Mouse (Mus musculus) CH12.LX (cell line): Measurements from ENCODE around the gene 6030445D17Rik. TPM values are rescaled to one million over a fixed set of nuclear protein-coding genes. Genes with fewer than 3 reads are reported as not detected.

Source experiments
- DNase-seq: peaks from one replicate; pipeline ENCODE4 v3.0.0-alpha.2; 2013; ENCODE audit errors: extremely low read depth
- H3K27ac ChIP-seq: 2 replicates; pipeline ENCODE4 v1.5.1; 2012; ENCODE audit warnings: low read depth, mild to moderate bottlenecking, control low read depth, moderate library complexity; ENCODE audit not compliant: insufficient read depth
- H3K27me3 ChIP-seq: replicated peaks from 2 replicates; pipeline ENCODE3; 2012; ENCODE audit warnings: inconsistent platforms
- H3K36me3 ChIP-seq, 2 experiments: replicated peaks in 1 of 2; 2 replicates each; pipeline versions ENCODE3 to v1.6.1; 2012; ENCODE audit warnings: inconsistent platforms in 1 of 2, low read length in 1 of 2, mild to moderate bottlenecking in 1 of 2, mixed read lengths in 1 of 2, moderate library complexity in 1 of 2; ENCODE audit not compliant: control insufficient read depth in 1 of 2, insufficient read depth in 1 of 2
- H3K4me1 ChIP-seq, 2 experiments: 2 replicates each; pipeline ENCODE4 v1.6.1; 2012; ENCODE audit warnings: inconsistent platforms in 1 of 2, moderate library complexity in 1 of 2; ENCODE audit not compliant: insufficient read depth in 2 of 2, control insufficient read depth in 1 of 2
- H3K4me2 ChIP-seq: 2 replicates; pipeline ENCODE4 v1.6.1; 2012; ENCODE audit warnings: low read depth, mild to moderate bottlenecking, control low read depth; ENCODE audit not compliant: poor library complexity, insufficient read depth, severe bottlenecking
- H3K4me3 ChIP-seq, 3 experiments: fragments of 150-350 bp in 1 of 3; sonication (generic) in 1 of 3; replicated peaks in 1 of 3; 2 replicates each; pipeline versions ENCODE3 to v1.5.1; 2011 to 2012; ENCODE audit warnings: low read depth in 2 of 3, low read length in 2 of 3, mild to moderate bottlenecking in 2 of 3, moderate library complexity in 2 of 3, control low read depth in 1 of 3, improper control_type of control experiment in 1 of 3, inconsistent platforms in 1 of 3, mixed read lengths in 1 of 3; ENCODE audit not compliant: poor library complexity in 1 of 3
- H3K79me2 ChIP-seq: replicated peaks from 2 replicates; pipeline ENCODE4 v1.6.1; 2012; ENCODE audit warnings: mild to moderate bottlenecking, moderate library complexity; ENCODE audit not compliant: control insufficient read depth, poor library complexity, insufficient read depth, severe bottlenecking; ENCODE audit errors: extremely low read depth
- H3K9ac ChIP-seq: 2 replicates; pipeline ENCODE4 v1.6.1; 2012; ENCODE audit warnings: low read depth, mild to moderate bottlenecking, control low read depth, moderate library complexity; ENCODE audit not compliant: insufficient read depth
- H3K9me3 ChIP-seq: replicated peaks from 2 replicates; pipeline ENCODE3; 2012; ENCODE audit warnings: low read length, inconsistent platforms, mixed read lengths
- BHLHE40 ChIP-seq: IDR thresholded peaks from 2 replicates; pipeline ENCODE4 v1.6.1; 2011; ENCODE audit warnings: mild to moderate bottlenecking, low read depth, low read length, improper control_type of control experiment
- CHD1 ChIP-seq: IDR thresholded peaks from 2 replicates; pipeline ENCODE4 v1.6.1; 2012; ENCODE audit warnings: low read depth, low read length, improper control_type of control experiment, inconsistent platforms
- CHD2 ChIP-seq: IDR thresholded peaks from 2 replicates; pipeline ENCODE4 v1.6.1; 2011; ENCODE audit warnings: low read length, improper control_type of control experiment
- HCFC1 ChIP-seq: IDR thresholded peaks from 2 replicates; pipeline ENCODE4 v1.6.1; 2012; ENCODE audit warnings: low read depth, mild to moderate bottlenecking, inconsistent platforms, low read length, improper control_type of control experiment
- IRF4 ChIP-seq: IDR thresholded peaks from 2 replicates; pipeline ENCODE4 v1.6.1; 2014; ENCODE audit warnings: low read depth, mild to moderate bottlenecking, inconsistent platforms, low read length, improper control_type of control experiment
- JUN ChIP-seq: IDR thresholded peaks from 2 replicates; pipeline ENCODE4 v1.6.1; 2011; ENCODE audit warnings: low read depth, mild to moderate bottlenecking, low read length, improper control_type of control experiment, moderate library complexity; ENCODE audit not compliant: insufficient read depth
- JUND ChIP-seq: conservative IDR thresholded peaks from 2 replicates; pipeline ENCODE4 v1.6.1; 2011; ENCODE audit warnings: low read depth, low read length, improper control_type of control experiment
- KAT2A ChIP-seq: IDR thresholded peaks from 2 replicates; pipeline ENCODE4 v1.6.1; 2012; ENCODE audit warnings: low read length, improper control_type of control experiment, inconsistent platforms; ENCODE audit not compliant: insufficient replicate concordance
- MAX ChIP-seq: IDR thresholded peaks from 2 replicates; pipeline ENCODE4 v1.6.1; 2011; ENCODE audit warnings: low read length, improper control_type of control experiment
- MAZ ChIP-seq: IDR thresholded peaks from 2 replicates; pipeline ENCODE4 v1.6.1; 2012; ENCODE audit warnings: low read depth, mild to moderate bottlenecking, inconsistent platforms, low read length, improper control_type of control experiment, moderate library complexity
- MEF2A ChIP-seq: IDR thresholded peaks from 2 replicates; pipeline ENCODE4 v1.6.1; 2014; ENCODE audit warnings: low read depth, mild to moderate bottlenecking, inconsistent platforms, low read length, improper control_type of control experiment, borderline replicate concordance
- MYC ChIP-seq: IDR thresholded peaks from 2 replicates; pipeline ENCODE4 v1.6.1; 2011; ENCODE audit warnings: low read depth, mild to moderate bottlenecking, improper control_type of control experiment, low read length
- NELFE ChIP-seq: IDR thresholded peaks from 2 replicates; pipeline ENCODE4 v1.6.1; 2011; ENCODE audit warnings: low read depth, low read length, improper control_type of control experiment
- PAX5 ChIP-seq: IDR thresholded peaks from 2 replicates; pipeline ENCODE4 v1.6.1; 2012; ENCODE audit warnings: low read length, inconsistent platforms, mixed read lengths
- POLR2A ChIP-seq: IDR thresholded peaks from 2 replicates; pipeline ENCODE4 v1.6.1; 2011; ENCODE audit warnings: low read depth, mild to moderate bottlenecking, improper control_type of control experiment, low read length
- POLR2AphosphoS2 ChIP-seq: IDR thresholded peaks from 2 replicates; pipeline ENCODE4 v1.6.1; 2011; ENCODE audit warnings: low read depth, low read length, improper control_type of control experiment
- RAD21 ChIP-seq: IDR thresholded peaks from 2 replicates; pipeline ENCODE4 v1.6.1; 2011; ENCODE audit warnings: low read depth, mild to moderate bottlenecking, low read length, improper control_type of control experiment, moderate library complexity
- TBP ChIP-seq: conservative IDR thresholded peaks from 2 replicates; pipeline ENCODE4 v1.6.1; 2011; ENCODE audit warnings: low read depth, low read length, improper control_type of control experiment
- TCF12 ChIP-seq: IDR thresholded peaks from 2 replicates; pipeline ENCODE4 v1.6.1; 2014; ENCODE audit warnings: low read depth, mild to moderate bottlenecking, inconsistent platforms, low read length, improper control_type of control experiment
- UBTF ChIP-seq: IDR thresholded peaks from 2 replicates; pipeline ENCODE4 v1.6.1; 2012; ENCODE audit warnings: low read depth, mild to moderate bottlenecking, inconsistent platforms, low read length, improper control_type of control experiment, moderate library complexity
- USF1 ChIP-seq: IDR thresholded peaks from 2 replicates; pipeline ENCODE4 v1.6.1; 2014; ENCODE audit warnings: low read depth, mild to moderate bottlenecking, inconsistent platforms, low read length, improper control_type of control experiment
- USF2 ChIP-seq: conservative IDR thresholded peaks from 2 replicates; pipeline ENCODE4 v1.6.1; 2011; ENCODE audit warnings: low read depth, low read length, improper control_type of control experiment
- ZC3H11A ChIP-seq: IDR thresholded peaks from 2 replicates; pipeline ENCODE4 v1.6.1; 2012; ENCODE audit warnings: low read depth, mild to moderate bottlenecking, inconsistent platforms, low read length, improper control_type of control experiment
- ZKSCAN1 ChIP-seq: IDR thresholded peaks from 2 replicates; pipeline ENCODE4 v1.6.1; 2012; ENCODE audit warnings: low read depth, inconsistent platforms, low read length, improper control_type of control experiment, borderline replicate concordance
- ZMIZ1 ChIP-seq: IDR thresholded peaks from 2 replicates; pipeline ENCODE4 v1.6.1; 2012; ENCODE audit warnings: low read depth, mild to moderate bottlenecking, inconsistent platforms, low read length, improper control_type of control experiment
- dilution Hi-C: fragments of 300-500 bp; cut with MboI; formaldehyde crosslinking; loops from 2 replicates; pipeline ENCODE4 v1.14.3; 2020; ENCODE audit warnings: low sequenced_read_pairs; ENCODE audit not compliant: extremely low pct_unique_long_range_greater_than_20kb, extremely low pct_ligation_motif_present
- in situ Hi-C: fragments of 300-500 bp; cut with MboI; formaldehyde crosslinking; loops from 3 replicates; pipeline ENCODE4 v1.14.3; 2019; ENCODE audit warnings: low sequenced_read_pairs, low pct_ligation_motif_present, low pct_unique_long_range_greater_than_20kb, mixed read lengths
- polyA plus RNA-seq: library from polyadenylated mRNA; unstranded; fragments of >175 nt; gene quantifications from 2 replicates; pipeline ENCODE4 v1.2.1, GENCODE M21; 2012; ENCODE audit warnings: low read depth; ENCODE audit not compliant: insufficient read length
- total RNA-seq, 2 experiments: library from RNA; depleted of rRNA; stranded (reverse); fragments of 300-350 nt in 1 of 2; fragments of >200 nt in 1 of 2; gene quantifications; 2 replicates each; pipeline ENCODE4 v1.2.3; 2012 to 2014

Gene 6030445D17Rik
- total and polyA plus RNA-seq, 3 experiments = not detected

DNA sequence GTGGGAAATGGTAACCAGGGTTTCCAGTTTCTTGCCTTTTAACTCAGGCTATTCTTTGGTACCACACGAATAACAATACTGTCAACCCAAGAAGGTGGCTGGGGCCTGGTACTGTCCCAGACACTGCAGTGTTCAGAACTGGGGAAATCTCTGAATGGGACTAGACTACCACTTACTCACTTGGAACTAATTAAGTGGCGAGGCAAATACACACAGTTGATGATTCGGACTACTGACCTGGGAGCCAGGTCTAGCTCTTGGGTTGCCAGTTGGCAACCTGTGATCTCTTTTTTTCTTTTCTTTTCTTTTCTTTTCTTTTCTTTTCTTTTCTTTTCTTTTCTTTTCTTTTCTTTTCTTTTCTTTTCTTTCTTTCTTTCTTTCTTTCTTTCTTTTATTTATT, 9.8 kb upstream of the 6030445D17Rik start:
- DNase-seq = no peak
- Histone ChIP-seq H3K4me3 (no peak overlapping the region), H3K9ac (no peak overlapping the region), H3K4me2 (no peak overlapping the region), H3K79me2 (no peaks in the 10 kb centered on the region), H3K9me3 (no peaks in the 10 kb centered on the region), H3K27me3 (no peaks in the 10 kb centered on the region), H3K4me1 (peaks cover 0 to 5% of the 10 kb centered on the region in 2 experiments; a peak in 2 of 4 replicates), H3K27ac (no peak overlapping the region), H3K36me3 (no peaks in the 10 kb centered on the region)
- dilution Hi-C loops = no loop called here
- in situ Hi-C loops = loop anchor here (10.0 kb wide), 1 partner anchor 53 kb away; no protein-coding TSS in a partner anchor
- TF ChIP-seq MYC (no peak), ZMIZ1 (no peak), USF2 (no peak), MEF2A (no peak), MAX (no peak), HCFC1 (no peak)

DNA sequence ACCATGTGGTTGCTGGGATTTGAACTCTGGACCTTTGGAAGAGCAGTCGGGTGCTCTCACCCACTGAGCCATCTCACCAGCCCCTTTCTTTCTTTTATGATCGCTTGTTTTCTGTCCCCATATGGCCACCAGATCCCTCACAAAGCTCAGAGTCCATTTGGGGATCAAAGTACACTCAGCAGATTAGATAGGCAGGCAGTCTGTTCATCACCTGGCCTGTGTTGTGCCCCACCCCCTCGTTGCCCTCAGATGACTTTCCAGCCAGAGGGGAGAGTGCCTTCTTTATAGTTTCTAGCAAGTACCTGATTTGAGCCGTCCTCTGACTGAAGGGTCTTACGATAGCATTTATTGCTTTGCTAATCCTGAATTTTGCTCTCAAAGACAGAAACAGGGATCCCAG, 9.3 kb upstream of the 6030445D17Rik start:
- H3K4me3 ChIP-seq = no peak overlapping the region
- H3K9me3 ChIP-seq = no peaks in the 10 kb centered on the region
- dilution Hi-C loops = no loop called here
- no peak for DNase-seq
- H3K27me3 ChIP-seq = no peaks in the 10 kb centered on the region
- in situ Hi-C loops = loop anchor here (10.0 kb wide), 1 partner anchor 52 kb away; no protein-coding TSS in a partner anchor
- H3K9ac ChIP-seq = no peak overlapping the region
- H3K4me2 ChIP-seq = no peak overlapping the region
- no peak overlapping the region for H3K27ac ChIP-seq
- H3K79me2 ChIP-seq = no peaks in the 10 kb centered on the region
- TF ChIP-seq NELFE = no peak
- TF ChIP-seq BHLHE40 = no peak
- TF ChIP-seq CHD2 = no peak
- TF ChIP-seq PAX5 = no peak
- no peak for TF ChIP-seq CHD1
- TF ChIP-seq POLR2AphosphoS2 = no peak
- no peak for TF ChIP-seq MAZ
- no peak for TF ChIP-seq JUND
- peaks cover 0 to 5% of the 10 kb centered on the region in 2 experiments; a peak in 2 of 4 replicates for H3K4me1 ChIP-seq
- no peaks in the 10 kb centered on the region for H3K36me3 ChIP-seq

DNA sequence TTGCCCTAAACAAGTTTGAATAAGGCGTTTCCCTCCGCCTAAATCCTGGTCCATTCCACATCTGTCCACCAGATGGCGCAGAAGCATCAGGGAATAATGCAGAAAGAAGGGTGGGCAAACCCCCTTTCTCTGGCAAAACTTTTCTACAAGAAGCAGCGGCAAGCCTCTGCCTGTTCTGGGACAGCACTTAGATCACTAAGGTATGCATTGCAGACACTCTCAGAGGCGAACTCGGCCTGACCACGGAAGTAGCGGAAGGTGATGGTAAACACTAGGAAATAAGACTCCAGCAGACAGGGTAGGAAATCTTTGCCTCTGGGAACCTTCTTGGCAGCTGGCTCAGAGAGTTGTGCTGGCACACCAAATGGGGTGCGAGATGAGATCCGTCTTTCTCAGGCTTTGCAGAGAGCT, 7.2 kb upstream of the 6030445D17Rik start:
- Histone ChIP-seq H3K4me3 (peak overlapping the region in 2 of 3 experiments; percentile 14 to 22), H3K27ac (no peak overlapping the region), H3K4me2 (peak overlapping the region; percentile 66), H3K9me3 (no peaks in the 10 kb centered on the region), H3K9ac (peak overlapping the region; percentile 30; the same call in 1 of the 2 replicates), H3K27me3 (no peaks in the 10 kb centered on the region), H3K79me2 (no peaks in the 10 kb centered on the region), H3K4me1 (peaks cover 0 to 5% of the 10 kb centered on the region in 2 experiments; a peak in 2 of 4 replicates), H3K36me3 (no peaks in the 10 kb centered on the region)
- DNase-seq = peak; percentile 61
- dilution Hi-C loops (no loop called here), in situ Hi-C loops (loop anchor here (10.0 kb wide), 1 partner anchor 50 kb away; no protein-coding TSS in a partner anchor)
- no peak for TF ChIP-seq USF1
- TF ChIP-seq POLR2A = no peak
- TF ChIP-seq TCF12 = no peak
- TF ChIP-seq TBP = no peak
- TF ChIP-seq JUND = no peak
- no peak for TF ChIP-seq JUN
- TF ChIP-seq ZKSCAN1 = no peak
- no peak for TF ChIP-seq HCFC1
- no peak for TF ChIP-seq ZMIZ1
- no peak for TF ChIP-seq MYC
- TF ChIP-seq USF2 = no peak
- no peak for TF ChIP-seq CHD2
- TF ChIP-seq UBTF = no peak
- TF ChIP-seq MEF2A = no peak
- no peak for TF ChIP-seq NELFE
- TF ChIP-seq RAD21 = peak; percentile 90
- TF ChIP-seq POLR2AphosphoS2 = no peak
- TF ChIP-seq ZC3H11A = peak; percentile 69
- TF ChIP-seq IRF4 = peak; percentile 55; the same call in 1 of the 2 replicates
- no peak for TF ChIP-seq PAX5
- no peak for TF ChIP-seq KAT2A
